Mouse (Mus musculus): ENCODE measurements around the gene Elf2.

- TF ChIP-seq POLR2A (IDR thresholded peaks at IDR 0.05; ENCODE audit: insufficient read depth, low read depth, low read length) (no peak), CTCF (IDR thresholded peaks at IDR 0.05) (no peak), EP300 (IDR thresholded peaks at IDR 0.05; ENCODE audit: insufficient read depth, low read depth, low read length) (no peak)
Observed at GRCm38 (mm10) chr3:51219213-51219612, 121.2 kb downstream of the Elf2 start.

Data from heart, adult 2 months (tissue).